Mouse (Mus musculus): Measurements from ENCODE around the gene Zfhx3. TPM values are rescaled to one million over a fixed set of nuclear protein-coding genes. Genes with fewer than 3 reads are reported as not detected.

The Zfhx3 gene
- polyA plus RNA-seq, 1 experiment from 2014 or later = 8.4 TPM

- ATAC-seq (replicated peaks; ENCODE audit: insufficient number of reproducible peaks, low FRiP score, low TSS enrichment) = no peak
- Histone ChIP-seq H3K9ac (ENCODE audit: low read depth, low read length) (no peak overlapping the region), H3K4me1 (ENCODE audit: control insufficient read depth, insufficient read depth, low read length) (peaks cover 7% of the 10 kb centered on the region), H3K4me3 (ENCODE audit: low read depth, low read length) (no peak overlapping the region), H3K4me2 (no peak overlapping the region), H3K9me3 (replicated peaks; ENCODE audit: control insufficient read depth, low read length) (no peaks in the 10 kb centered on the region), H3K27me3 (ENCODE audit: control insufficient read depth, insufficient read depth, low read length) (no peaks in the 10 kb centered on the region), H3K27ac (ENCODE audit: low read depth, low read length) (no peak overlapping the region), H3K36me3 (ENCODE audit: control insufficient read depth, insufficient read depth, low read length) (no peaks in the 10 kb centered on the region)
- 68% methylated on average over 6 of the region's 6 CpGs for WGBS (ENCODE audit: insufficient replicate concordance)
Measured at GRCm38 (mm10) chr8:108803017-108803416, 860.6 kb downstream of the Zfhx3 start.

GRCm38 (mm10) chr8:108811694-108812093 lies 869.2 kb downstream of the Zfhx3 start:
- no peaks in the 10 kb centered on the region for H3K36me3 ChIP-seq (ENCODE audit: control insufficient read depth, insufficient read depth, low read length)
- no peak for ATAC-seq (replicated peaks; ENCODE audit: insufficient number of reproducible peaks, low FRiP score, low TSS enrichment)
- H3K9ac ChIP-seq (ENCODE audit: low read depth, low read length) = 0 out of 2 replicates have a peak overlapping the region, but pooled peaks have one; percentile 5
- no peak overlapping the region for H3K27ac ChIP-seq (ENCODE audit: low read depth, low read length)
- no peaks in the 10 kb centered on the region for H3K27me3 ChIP-seq (ENCODE audit: control insufficient read depth, insufficient read depth, low read length)
- H3K4me1 ChIP-seq (ENCODE audit: control insufficient read depth, insufficient read depth, low read length) = peaks cover 5% of the 10 kb centered on the region; the same call in 1 of the 2 replicates
- H3K4me2 ChIP-seq = no peak overlapping the region
- H3K4me3 ChIP-seq (ENCODE audit: low read depth, low read length) = no peak overlapping the region
- no peaks in the 10 kb centered on the region for H3K9me3 ChIP-seq (replicated peaks; ENCODE audit: control insufficient read depth, low read length)
- WGBS (ENCODE audit: insufficient replicate concordance) = 75% methylated on average over 10 of the region's 10 CpGs

GRCm38 (mm10) chr8:108813375-108813774 lies 870.9 kb downstream of the Zfhx3 start:
- Histone ChIP-seq H3K4me2 (no peak overlapping the region), H3K27me3 (ENCODE audit: control insufficient read depth, insufficient read depth, low read length) (no peaks in the 10 kb centered on the region), H3K27ac (ENCODE audit: low read depth, low read length) (no peak overlapping the region), H3K9me3 (replicated peaks; ENCODE audit: control insufficient read depth, low read length) (no peaks in the 10 kb centered on the region), H3K9ac (ENCODE audit: low read depth, low read length) (no peak overlapping the region), H3K36me3 (ENCODE audit: control insufficient read depth, insufficient read depth, low read length) (no peaks in the 10 kb centered on the region), H3K4me1 (ENCODE audit: control insufficient read depth, insufficient read depth, low read length) (peaks cover 5% of the 10 kb centered on the region; the same call in 1 of the 2 replicates), H3K4me3 (ENCODE audit: low read depth, low read length) (no peak overlapping the region)
- 59% methylated on average over 12 of the region's 12 CpGs for WGBS (ENCODE audit: insufficient replicate concordance)
- no peak for ATAC-seq (replicated peaks; ENCODE audit: insufficient number of reproducible peaks, low FRiP score, low TSS enrichment)

GRCm38 (mm10) chr8:108819271-108819671 lies 876.8 kb downstream of the Zfhx3 start:
- Histone ChIP-seq H3K4me1 (ENCODE audit: control insufficient read depth, insufficient read depth, low read length) (peaks cover 25% of the 10 kb centered on the region), H3K9ac (ENCODE audit: low read depth, low read length) (no peak overlapping the region), H3K36me3 (ENCODE audit: control insufficient read depth, insufficient read depth, low read length) (no peaks in the 10 kb centered on the region), H3K27ac (ENCODE audit: low read depth, low read length) (no peak overlapping the region), H3K27me3 (ENCODE audit: control insufficient read depth, insufficient read depth, low read length) (no peaks in the 10 kb centered on the region), H3K4me2 (peak overlapping the region; percentile 65), H3K9me3 (replicated peaks; ENCODE audit: control insufficient read depth, low read length) (no peaks in the 10 kb centered on the region), H3K4me3 (ENCODE audit: low read depth, low read length) (no peak overlapping the region)
- WGBS (ENCODE audit: insufficient replicate concordance) = 24% methylated on average over 8 of the region's 8 CpGs
- no peak for ATAC-seq (replicated peaks; ENCODE audit: insufficient number of reproducible peaks, low FRiP score, low TSS enrichment)

- 5% methylated on average over 3 of the region's 3 CpGs for WGBS (ENCODE audit: insufficient replicate concordance)
- Histone ChIP-seq H3K4me1 (ENCODE audit: control insufficient read depth, insufficient read depth, low read length) (peaks cover 20% of the 10 kb centered on the region), H3K4me2 (peak overlapping the region; percentile 65), H3K9me3 (replicated peaks; ENCODE audit: control insufficient read depth, low read length) (no peaks in the 10 kb centered on the region), H3K27me3 (ENCODE audit: control insufficient read depth, insufficient read depth, low read length) (no peaks in the 10 kb centered on the region), H3K36me3 (ENCODE audit: control insufficient read depth, insufficient read depth, low read length) (no peaks in the 10 kb centered on the region), H3K27ac (ENCODE audit: low read depth, low read length) (no peak overlapping the region), H3K9ac (ENCODE audit: low read depth, low read length) (no peak overlapping the region), H3K4me3 (ENCODE audit: low read depth, low read length) (peak overlapping the region; percentile 31; the same call in 1 of the 2 replicates)
- no peak for ATAC-seq (replicated peaks; ENCODE audit: insufficient number of reproducible peaks, low FRiP score, low TSS enrichment)
Measured at GRCm38 (mm10) chr8:108819826-108820225, 877.4 kb downstream of the Zfhx3 start.

GRCm38 (mm10) chr8:108820634-108821033 lies 878.2 kb downstream of the Zfhx3 start:
- H3K4me1 ChIP-seq (ENCODE audit: control insufficient read depth, insufficient read depth, low read length) = peaks cover 20% of the 10 kb centered on the region
- no peak overlapping the region for H3K27ac ChIP-seq (ENCODE audit: low read depth, low read length)
- H3K27me3 ChIP-seq (ENCODE audit: control insufficient read depth, insufficient read depth, low read length) = no peaks in the 10 kb centered on the region
- peak overlapping the region; percentile 65 for H3K4me2 ChIP-seq
- WGBS (ENCODE audit: insufficient replicate concordance) = 13% methylated on average over 6 of the region's 6 CpGs
- peak; percentile 86 for ATAC-seq (replicated peaks; ENCODE audit: insufficient number of reproducible peaks, low FRiP score, low TSS enrichment)
- H3K4me3 ChIP-seq (ENCODE audit: low read depth, low read length) = peak overlapping the region; percentile 31
- no peaks in the 10 kb centered on the region for H3K36me3 ChIP-seq (ENCODE audit: control insufficient read depth, insufficient read depth, low read length)
- H3K9ac ChIP-seq (ENCODE audit: low read depth, low read length) = no peak overlapping the region
- no peaks in the 10 kb centered on the region for H3K9me3 ChIP-seq (replicated peaks; ENCODE audit: control insufficient read depth, low read length)

GRCm38 (mm10) chr8:108822841-108823266 lies 880.4 kb downstream of the Zfhx3 start:
- H3K4me2 ChIP-seq = no peak overlapping the region
- no peak overlapping the region for H3K9ac ChIP-seq (ENCODE audit: low read depth, low read length)
- WGBS (ENCODE audit: insufficient replicate concordance) = 59% methylated on average over 15 of the region's 15 CpGs
- H3K27ac ChIP-seq (ENCODE audit: low read depth, low read length) = no peak overlapping the region
- no peak for ATAC-seq (replicated peaks; ENCODE audit: insufficient number of reproducible peaks, low FRiP score, low TSS enrichment)
- peaks cover 20% of the 10 kb centered on the region for H3K4me1 ChIP-seq (ENCODE audit: control insufficient read depth, insufficient read depth, low read length)
- no peaks in the 10 kb centered on the region for H3K36me3 ChIP-seq (ENCODE audit: control insufficient read depth, insufficient read depth, low read length)
- H3K4me3 ChIP-seq (ENCODE audit: low read depth, low read length) = no peak overlapping the region
- no peaks in the 10 kb centered on the region for H3K9me3 ChIP-seq (replicated peaks; ENCODE audit: control insufficient read depth, low read length)
- no peaks in the 10 kb centered on the region for H3K27me3 ChIP-seq (ENCODE audit: control insufficient read depth, insufficient read depth, low read length)

GRCm38 (mm10) chr8:108824049-108824448 lies 881.6 kb downstream of the Zfhx3 start:
- Histone ChIP-seq H3K4me2 (no peak overlapping the region), H3K4me3 (ENCODE audit: low read depth, low read length) (no peak overlapping the region), H3K4me1 (ENCODE audit: control insufficient read depth, insufficient read depth, low read length) (peaks cover 20% of the 10 kb centered on the region), H3K9ac (ENCODE audit: low read depth, low read length) (no peak overlapping the region), H3K27ac (ENCODE audit: low read depth, low read length) (no peak overlapping the region), H3K27me3 (ENCODE audit: control insufficient read depth, insufficient read depth, low read length) (no peaks in the 10 kb centered on the region), H3K9me3 (replicated peaks; ENCODE audit: control insufficient read depth, low read length) (no peaks in the 10 kb centered on the region), H3K36me3 (ENCODE audit: control insufficient read depth, insufficient read depth, low read length) (no peaks in the 10 kb centered on the region)
- ATAC-seq (replicated peaks; ENCODE audit: insufficient number of reproducible peaks, low FRiP score, low TSS enrichment) = no peak
- 92% methylated on average over 4 of the region's 4 CpGs for WGBS (ENCODE audit: insufficient replicate concordance)

- H3K9ac ChIP-seq (ENCODE audit: low read depth, low read length) = no peak overlapping the region
- no peak for ATAC-seq (replicated peaks; ENCODE audit: insufficient number of reproducible peaks, low FRiP score, low TSS enrichment)
- H3K4me3 ChIP-seq (ENCODE audit: low read depth, low read length) = no peak overlapping the region
- H3K9me3 ChIP-seq (replicated peaks; ENCODE audit: control insufficient read depth, low read length) = no peaks in the 10 kb centered on the region
- WGBS (ENCODE audit: insufficient replicate concordance) = 86% methylated on average over 4 of the region's 4 CpGs
- no peaks in the 10 kb centered on the region for H3K27me3 ChIP-seq (ENCODE audit: control insufficient read depth, insufficient read depth, low read length)
- no peak overlapping the region for H3K27ac ChIP-seq (ENCODE audit: low read depth, low read length)
- H3K4me1 ChIP-seq (ENCODE audit: control insufficient read depth, insufficient read depth, low read length) = peaks cover 9% of the 10 kb centered on the region
- no peak overlapping the region for H3K4me2 ChIP-seq
- H3K36me3 ChIP-seq (ENCODE audit: control insufficient read depth, insufficient read depth, low read length) = no peaks in the 10 kb centered on the region
Measured at GRCm38 (mm10) chr8:108826414-108826813, 884.0 kb downstream of the Zfhx3 start.
